Mouse (Mus musculus) kidney, adult 11 months (tissue): Measurements from ENCODE around the gene Slc16a14.
"Not testable (repeated sequence)": the region's sequence is repeated elsewhere in the genome, so short reads cannot be mapped to it uniquely, and the experiment has no call there.

Experiments used
- DNase-seq: peaks from one replicate; pipeline ENCODE4 v3.0.0; 2022

Gene Slc16a14

GRCm38 (mm10) chr1:84934503-84935333 lies at the start of gene Slc16a14:
Slc16a14 (minus strand) TSS chr1:84935134.
- DNase-seq = peak; percentile 37

GRCm38 (mm10) chr1:84961779-84962178 lies 26.8 kb upstream of the Slc16a14 start:
- DNase-seq = not testable (repeated sequence)

GRCm38 (mm10) chr1:84957713-84958112 lies 22.8 kb upstream of the Slc16a14 start:
- not testable (repeated sequence) for DNase-seq

GRCm38 (mm10) chr1:84956771-84957170 lies 21.8 kb upstream of the Slc16a14 start:
- not testable (repeated sequence) for DNase-seq

- peak; percentile 45 for DNase-seq
These were observed 17.7 kb upstream of the Slc16a14 start for GRCm38 (mm10) chr1:84952456-84953181.

- no peak for DNase-seq
These were observed 16.6 kb upstream of the Slc16a14 start for GRCm38 (mm10) chr1:84951566-84951965.

GRCm38 (mm10) chr1:84947390-84947789 lies 12.5 kb upstream of the Slc16a14 start:
- DNase-seq = peak; percentile 87

GRCm38 (mm10) chr1:84945950-84946349 lies 11.0 kb upstream of the Slc16a14 start:
- DNase-seq = peak; percentile 56

GRCm38 (mm10) chr1:84943549-84943948 lies 8.6 kb upstream of the Slc16a14 start:
- DNase-seq = no peak

- no peak for DNase-seq
These were observed 7.7 kb upstream of the Slc16a14 start for GRCm38 (mm10) chr1:84942666-84943065.

GRCm38 (mm10) chr1:84940322-84940721 lies 5.4 kb upstream of the Slc16a14 start:
- no peak for DNase-seq

- no peak for DNase-seq
These were observed 4.5 kb upstream of the Slc16a14 start for GRCm38 (mm10) chr1:84939466-84939865.

GRCm38 (mm10) chr1:84936716-84937510 lies 2.0 kb upstream of the Slc16a14 start:
- no peak for DNase-seq

GRCm38 (mm10) chr1:84935668-84936067 lies 734 bp upstream of the Slc16a14 start:
- peak; percentile 64 for DNase-seq

- no peak for DNase-seq
These were observed 807 bp downstream of the Slc16a14 start for GRCm38 (mm10) chr1:84934151-84934502.

GRCm38 (mm10) chr1:84933472-84934150 lies 1.3 kb downstream of the Slc16a14 start:
- peak; percentile 77 for DNase-seq

GRCm38 (mm10) chr1:84925599-84925998 lies 9.3 kb downstream of the Slc16a14 start:
- DNase-seq = no peak

- DNase-seq = no peak
These were observed 10.8 kb downstream of the Slc16a14 start for GRCm38 (mm10) chr1:84924134-84924533.

GRCm38 (mm10) chr1:84923432-84923831 lies 11.5 kb downstream of the Slc16a14 start:
- no peak for DNase-seq

- no peak for DNase-seq
These were observed 16.1 kb downstream of the Slc16a14 start for GRCm38 (mm10) chr1:84918865-84919264.

GRCm38 (mm10) chr1:84915010-84915409 lies 19.9 kb downstream of the Slc16a14 start:
- DNase-seq = no peak

GRCm38 (mm10) chr1:84912571-84912970 lies 22.4 kb downstream of the Slc16a14 start:
- no peak for DNase-seq
